Mouse (Mus musculus) hindbrain, postnatal 0 days (tissue): ENCODE results near the gene Hmgcl. TPM values are rescaled to one million over a fixed set of nuclear protein-coding genes. Genes with fewer than 3 reads are reported as not detected.

Experiments
- ATAC-seq: fragments of 200-750 bp; cut with Nextera tagmentation; 2 replicates; pipeline ENCODE4 v1.8.0; 2017; ENCODE audit warnings: mild to moderate bottlenecking, moderate TSS enrichment, moderate library complexity
- DNase-seq: peaks from one replicate; pipeline ENCODE4 v3.0.0-alpha.2; 2015; ENCODE audit warnings: low spot score
- H3K27ac ChIP-seq: fragments of 300-500 bp; sonication (generic); 2 replicates; pipeline ENCODE4 v1.5.1; 2014; ENCODE audit warnings: mild to moderate bottlenecking
- H3K27me3 ChIP-seq: fragments of 300-500 bp; sonication (generic); 2 replicates; pipeline ENCODE4 v1.6.1; 2014; ENCODE audit warnings: low read length, mixed read lengths; ENCODE audit not compliant: insufficient read depth
- H3K36me3 ChIP-seq: fragments of 300-500 bp; sonication (generic); 2 replicates; pipeline ENCODE4 v1.6.1; 2014; ENCODE audit warnings: low read length, mixed read lengths; ENCODE audit not compliant: insufficient read depth
- H3K4me1 ChIP-seq: fragments of 300-500 bp; sonication (generic); 2 replicates; pipeline ENCODE4 v1.6.1; 2014; ENCODE audit warnings: antibody characterized with exemption, low read length, mixed read lengths; ENCODE audit not compliant: insufficient read depth
- H3K4me2 ChIP-seq: fragments of 300-500 bp; sonication (generic); 2 replicates; pipeline ENCODE4 v1.6.1; 2014; ENCODE audit warnings: low read depth, mild to moderate bottlenecking, low read length, moderate library complexity, mixed read lengths
- H3K4me3 ChIP-seq: fragments of 300-500 bp; sonication (generic); 2 replicates; pipeline ENCODE4 v1.5.1; 2014; ENCODE audit warnings: low read length
- H3K9ac ChIP-seq: fragments of 300-500 bp; sonication (generic); replicated peaks from 2 replicates; pipeline ENCODE4 v1.6.1; 2014; ENCODE audit warnings: mild to moderate bottlenecking, low read length, moderate library complexity, mixed read lengths
- H3K9me3 ChIP-seq: fragments of 300-500 bp; sonication (generic); 2 replicates; pipeline ENCODE4 v1.6.1; 2016; ENCODE audit warnings: low read length, mixed read lengths
- CTCF ChIP-seq: IDR thresholded peaks from 2 replicates; pipeline ENCODE4 v1.5.1; 2016; ENCODE audit warnings: antibody characterized with exemption, control low read depth, low read depth
- WGBS: fragments of 180-500 bp; shearing (Covaris S2); extraction: QIAGEN DNeasy Blood & Tissue Kit; methylation state at CpG from one replicate; pipeline ENCODE4 v1.1.7; 2014; 5-methylcytosine and 5-hydroxymethylcytosine counted together
- polyA plus RNA-seq: library from polyadenylated mRNA; unstranded; fragments of >200 nt; fragmentation: Nextera tagmentation; extraction: Ambion mirVana; gene quantifications from 2 replicates; pipeline ENCODE4 v1.2.1, GENCODE M21; 2015
- total RNA-seq: library from RNA; depleted of rRNA; stranded (reverse); fragments of >200 nt; gene quantifications from 2 replicates; pipeline ENCODE4 v1.2.3, GENCODE M21; 2014

Hmgcl gene
- total and polyA plus RNA-seq, 2 experiments from 2014 or later, result 38.6 to 55.0 TPM

- Histone ChIP-seq H3K9ac (no peak overlapping the region), H3K27me3 (no peaks in the 10 kb centered on the region), H3K4me2 (no peak overlapping the region), H3K4me3 (no peak overlapping the region), H3K4me1 (peaks cover 4% of the 10 kb centered on the region; the same call in 1 of the 2 replicates), H3K27ac (no peak overlapping the region), H3K9me3 (no peaks in the 10 kb centered on the region), H3K36me3 (no peaks in the 10 kb centered on the region)
- no peak for DNase-seq
- WGBS, result 95% methylated on average over 8 of the region's 8 CpGs
- no peak for ATAC-seq
- no peak for TF ChIP-seq CTCF
Observed at GRCm38 (mm10) chr4:135948142-135948541, 1.9 kb downstream of the Hmgcl start.

- Histone ChIP-seq H3K4me3 (no peak overlapping the region), H3K27me3 (no peaks in the 10 kb centered on the region), H3K4me2 (no peak overlapping the region), H3K9me3 (no peaks in the 10 kb centered on the region), H3K4me1 (peaks cover 4% of the 10 kb centered on the region; the same call in 1 of the 2 replicates), H3K27ac (no peak overlapping the region), H3K36me3 (no peaks in the 10 kb centered on the region), H3K9ac (no peak overlapping the region)
- no peak for ATAC-seq
- no peak for TF ChIP-seq CTCF
- WGBS, result 74% methylated on average over 10 of the region's 10 CpGs
- no peak for DNase-seq
Observed at GRCm38 (mm10) chr4:135949475-135949874, 3.2 kb downstream of the Hmgcl start.

- H3K9ac ChIP-seq, result no peak overlapping the region
- ATAC-seq, result no peak
- H3K9me3 ChIP-seq, result no peaks in the 10 kb centered on the region
- peaks cover 4% of the 10 kb centered on the region; the same call in 1 of the 2 replicates for H3K4me1 ChIP-seq
- WGBS, result 53% methylated on average over 6 of the region's 6 CpGs
- H3K27ac ChIP-seq, result no peak overlapping the region; the same call in 1 of the 2 replicates
- no peak overlapping the region for H3K4me2 ChIP-seq
- H3K27me3 ChIP-seq, result no peaks in the 10 kb centered on the region
- peaks cover 1% of the 10 kb centered on the region; the same call in 1 of the 2 replicates for H3K36me3 ChIP-seq
- no peak for TF ChIP-seq CTCF
- H3K4me3 ChIP-seq, result no peak overlapping the region
- DNase-seq, result no peak
Observed at GRCm38 (mm10) chr4:135949911-135950310, 3.7 kb downstream of the Hmgcl start.

- Histone ChIP-seq H3K9me3 (no peaks in the 10 kb centered on the region), H3K4me1 (peaks cover 4% of the 10 kb centered on the region; the same call in 1 of the 2 replicates), H3K9ac (no peak overlapping the region), H3K27ac (no peak overlapping the region), H3K4me3 (no peak overlapping the region), H3K27me3 (no peaks in the 10 kb centered on the region), H3K36me3 (peaks cover 6% of the 10 kb centered on the region; the same call in 1 of the 2 replicates), H3K4me2 (no peak overlapping the region)
- no peak for DNase-seq
- 88% methylated on average over 6 of the region's 6 CpGs for WGBS
- no peak for ATAC-seq
- no peak for TF ChIP-seq CTCF
Observed at GRCm38 (mm10) chr4:135950365-135950764, 4.1 kb downstream of the Hmgcl start.

- 96% methylated on average over 3 of the region's 3 CpGs for WGBS
- no peak for ATAC-seq
- TF ChIP-seq CTCF, result peak; percentile 53
Observed at GRCm38 (mm10) chr4:135951505-135951904, 5.3 kb downstream of the Hmgcl start.

GRCm38 (mm10) chr4:135953179-135953578 lies 6.9 kb downstream of the Hmgcl start:
- WGBS, result 92% methylated on average over 3 of the region's 3 CpGs
- H3K9ac ChIP-seq, result no peak overlapping the region
- H3K4me2 ChIP-seq, result no peak overlapping the region
- no peaks in the 10 kb centered on the region for H3K27me3 ChIP-seq
- no peak for TF ChIP-seq CTCF
- no peak overlapping the region for H3K4me3 ChIP-seq
- H3K27ac ChIP-seq, result no peak overlapping the region
- ATAC-seq (no peak), DNase-seq (no peak)
- no peaks in the 10 kb centered on the region for H3K9me3 ChIP-seq
- peaks cover 21% of the 10 kb centered on the region for H3K36me3 ChIP-seq
- H3K4me1 ChIP-seq, result no peaks in the 10 kb centered on the region

More at GRCm38 (mm10) chr4:135951505-135951904, 5.3 kb downstream of the Hmgcl start:
- Histone ChIP-seq H3K4me1 (no peaks in the 10 kb centered on the region), H3K4me2 (no peak overlapping the region), H3K27ac (no peak overlapping the region), H3K4me3 (no peak overlapping the region), H3K9ac (no peak overlapping the region), H3K36me3 (peaks cover 11% of the 10 kb centered on the region; the same call in 1 of the 2 replicates), H3K9me3 (no peaks in the 10 kb centered on the region), H3K27me3 (no peaks in the 10 kb centered on the region)
- DNase-seq, result no peak

- ATAC-seq (peak; percentile 74), DNase-seq (peak; percentile 86)
- Histone ChIP-seq H3K9ac (no peak overlapping the region), H3K36me3 (peaks cover 28% of the 10 kb centered on the region), H3K27me3 (no peaks in the 10 kb centered on the region), H3K4me1 (no peaks in the 10 kb centered on the region), H3K9me3 (no peaks in the 10 kb centered on the region), H3K4me2 (no peak overlapping the region), H3K4me3 (no peak overlapping the region), H3K27ac (no peak overlapping the region)
- TF ChIP-seq CTCF, result peak; percentile 98
- 4% methylated on average over 2 of the region's 2 CpGs for WGBS
Observed at GRCm38 (mm10) chr4:135954241-135954640, 8.0 kb downstream of the Hmgcl start.
